Mouse (Mus musculus): ENCODE results near the gene Prkn. TPM values are rescaled to one million over a fixed set of nuclear protein-coding genes. Genes with fewer than 3 reads are reported as not detected.

The Prkn gene
- polyA plus RNA-seq, 1 experiment: 0.70 TPM

GRCm38 (mm10) chr17:11397678-11398077 is 557.5 kb downstream of the Prkn start:
- Histone ChIP-seq H3K27ac (ENCODE audit: insufficient read depth, low read length) (no peak overlapping the region), H3K4me1 (ENCODE audit: control insufficient read depth, insufficient read depth, low read length) (0 out of 2 replicates have a peak, but pooled peaks cover 3% of the 10 kb centered on the region), H3K4me3 (ENCODE audit: insufficient read depth, low read length) (no peak overlapping the region)
- TF ChIP-seq CTCF (IDR thresholded peaks at IDR 0.05; ENCODE audit: borderline replicate concordance, insufficient read depth, low read length): no peak
- no peak for TF ChIP-seq POLR2A (IDR thresholded peaks at IDR 0.05; ENCODE audit: low read depth, low read length)

GRCm38 (mm10) chr17:11402225-11402875 is 562.2 kb downstream of the Prkn start:
- H3K4me3 ChIP-seq (ENCODE audit: insufficient read depth, low read length): no peak overlapping the region
- TF ChIP-seq POLR2A (IDR thresholded peaks at IDR 0.05; ENCODE audit: low read depth, low read length): no peak
- TF ChIP-seq CTCF (IDR thresholded peaks at IDR 0.05; ENCODE audit: borderline replicate concordance, insufficient read depth, low read length): no peak
- H3K4me1 ChIP-seq (ENCODE audit: control insufficient read depth, insufficient read depth, low read length): no peaks in the 10 kb centered on the region
- H3K27ac ChIP-seq (ENCODE audit: insufficient read depth, low read length): no peak overlapping the region

- TF ChIP-seq POLR2A (IDR thresholded peaks at IDR 0.05; ENCODE audit: low read depth, low read length) (no peak), CTCF (IDR thresholded peaks at IDR 0.05; ENCODE audit: borderline replicate concordance, insufficient read depth, low read length) (no peak)
- H3K27ac ChIP-seq (ENCODE audit: insufficient read depth, low read length): no peak overlapping the region
- no peaks in the 10 kb centered on the region for H3K4me1 ChIP-seq (ENCODE audit: control insufficient read depth, insufficient read depth, low read length)
- no peak overlapping the region for H3K4me3 ChIP-seq (ENCODE audit: insufficient read depth, low read length)
Observed at GRCm38 (mm10) chr17:11411414-11411813, 571.2 kb downstream of the Prkn start.

- H3K27ac ChIP-seq (ENCODE audit: insufficient read depth, low read length): no peak overlapping the region
- H3K4me3 ChIP-seq (ENCODE audit: insufficient read depth, low read length): no peak overlapping the region
- no peak for TF ChIP-seq CTCF (IDR thresholded peaks at IDR 0.05; ENCODE audit: borderline replicate concordance, insufficient read depth, low read length)
- no peak for TF ChIP-seq POLR2A (IDR thresholded peaks at IDR 0.05; ENCODE audit: low read depth, low read length)
- H3K4me1 ChIP-seq (ENCODE audit: control insufficient read depth, insufficient read depth, low read length): no peaks in the 10 kb centered on the region
Observed at GRCm38 (mm10) chr17:11413688-11414087, 573.5 kb downstream of the Prkn start.

GRCm38 (mm10) chr17:11414288-11414687 is 574.1 kb downstream of the Prkn start:
- no peaks in the 10 kb centered on the region for H3K4me1 ChIP-seq (ENCODE audit: control insufficient read depth, insufficient read depth, low read length)
- no peak overlapping the region for H3K4me3 ChIP-seq (ENCODE audit: insufficient read depth, low read length)
- H3K27ac ChIP-seq (ENCODE audit: insufficient read depth, low read length): no peak overlapping the region
- TF ChIP-seq POLR2A (IDR thresholded peaks at IDR 0.05; ENCODE audit: low read depth, low read length) (no peak), CTCF (IDR thresholded peaks at IDR 0.05; ENCODE audit: borderline replicate concordance, insufficient read depth, low read length) (no peak)

GRCm38 (mm10) chr17:11417150-11417549 is 577.0 kb downstream of the Prkn start:
- H3K4me1 ChIP-seq (ENCODE audit: control insufficient read depth, insufficient read depth, low read length): no peaks in the 10 kb centered on the region
- no peak overlapping the region for H3K4me3 ChIP-seq (ENCODE audit: insufficient read depth, low read length)
- no peak overlapping the region for H3K27ac ChIP-seq (ENCODE audit: insufficient read depth, low read length)
- no peak for TF ChIP-seq POLR2A (IDR thresholded peaks at IDR 0.05; ENCODE audit: low read depth, low read length)

GRCm38 (mm10) chr17:11419484-11419883 is 579.3 kb downstream of the Prkn start:
- Histone ChIP-seq H3K4me3 (ENCODE audit: insufficient read depth, low read length) (no peak overlapping the region), H3K27ac (ENCODE audit: insufficient read depth, low read length) (no peak overlapping the region), H3K4me1 (ENCODE audit: control insufficient read depth, insufficient read depth, low read length) (no peaks in the 10 kb centered on the region)
- TF ChIP-seq POLR2A (IDR thresholded peaks at IDR 0.05; ENCODE audit: low read depth, low read length) (no peak), CTCF (IDR thresholded peaks at IDR 0.05; ENCODE audit: borderline replicate concordance, insufficient read depth, low read length) (no peak)

GRCm38 (mm10) chr17:11420839-11421238 is 580.7 kb downstream of the Prkn start:
- Histone ChIP-seq H3K27ac (ENCODE audit: insufficient read depth, low read length) (no peak overlapping the region), H3K4me3 (ENCODE audit: insufficient read depth, low read length) (no peak overlapping the region), H3K4me1 (ENCODE audit: control insufficient read depth, insufficient read depth, low read length) (no peaks in the 10 kb centered on the region)
- TF ChIP-seq POLR2A (IDR thresholded peaks at IDR 0.05; ENCODE audit: low read depth, low read length) (no peak), CTCF (IDR thresholded peaks at IDR 0.05; ENCODE audit: borderline replicate concordance, insufficient read depth, low read length) (no peak)

GRCm38 (mm10) chr17:11421264-11421940 is 581.2 kb downstream of the Prkn start:
- no peak for TF ChIP-seq CTCF (IDR thresholded peaks at IDR 0.05; ENCODE audit: borderline replicate concordance, insufficient read depth, low read length)
- no peak for TF ChIP-seq POLR2A (IDR thresholded peaks at IDR 0.05; ENCODE audit: low read depth, low read length)
- no peaks in the 10 kb centered on the region for H3K4me1 ChIP-seq (ENCODE audit: control insufficient read depth, insufficient read depth, low read length)
- no peak overlapping the region for H3K4me3 ChIP-seq (ENCODE audit: insufficient read depth, low read length)
- H3K27ac ChIP-seq (ENCODE audit: insufficient read depth, low read length): no peak overlapping the region

- Histone ChIP-seq H3K4me3 (ENCODE audit: insufficient read depth, low read length) (no peak overlapping the region), H3K4me1 (ENCODE audit: control insufficient read depth, insufficient read depth, low read length) (no peaks in the 10 kb centered on the region), H3K27ac (ENCODE audit: insufficient read depth, low read length) (no peak overlapping the region)
- TF ChIP-seq CTCF (IDR thresholded peaks at IDR 0.05; ENCODE audit: borderline replicate concordance, insufficient read depth, low read length) (no peak), POLR2A (IDR thresholded peaks at IDR 0.05; ENCODE audit: low read depth, low read length) (no peak)
Observed at GRCm38 (mm10) chr17:11431323-11431722, 591.1 kb downstream of the Prkn start.
